Mouse (Mus musculus): ENCODE results near the gene Pitx1.

GRCm38 (mm10) chr13:55784268-55784667 is 51.7 kb downstream of the Pitx1 start, which contains the start of gene Catsper3:
- TF ChIP-seq CTCF (IDR thresholded peaks at IDR 0.05; ENCODE audit: low read depth, low read length) (no peak), POLR2A (IDR thresholded peaks at IDR 0.05; ENCODE audit: extremely low read depth, insufficient read depth, low read length) (no peak)
